Mouse (Mus musculus) liver, embryonic 12.5 days (tissue): ENCODE data around the gene Eif4a2. TPM values are rescaled to one million over a fixed set of nuclear protein-coding genes. Genes with fewer than 3 reads are reported as not detected.

Experiments used
- ATAC-seq: fragments of 200-750 bp; cut with Nextera tagmentation; 2 replicates; pipeline ENCODE4 v1.8.0; 2017; ENCODE audit warnings: moderate number of reproducible peaks, mild to moderate bottlenecking, moderate library complexity
- H3K27ac ChIP-seq: fragments of 300-500 bp; sonication (generic); 2 replicates; pipeline ENCODE4 v1.5.1; 2016; ENCODE audit warnings: mild to moderate bottlenecking
- H3K27me3 ChIP-seq: fragments of 300-500 bp; sonication (generic); replicated peaks from 2 replicates; pipeline ENCODE4 v1.6.1; 2016; ENCODE audit warnings: mild to moderate bottlenecking, moderate library complexity
- H3K36me3 ChIP-seq: fragments of 300-500 bp; sonication (generic); 2 replicates; pipeline ENCODE4 v1.6.1; 2016; ENCODE audit warnings: mild to moderate bottlenecking, moderate library complexity
- H3K4me1 ChIP-seq: fragments of 300-500 bp; sonication (generic); 2 replicates; pipeline ENCODE4 v1.6.1; 2016
- H3K4me2 ChIP-seq: fragments of 300-500 bp; sonication (generic); 2 replicates; pipeline ENCODE4 v1.6.1; 2016; ENCODE audit warnings: mild to moderate bottlenecking, moderate library complexity
- H3K4me3 ChIP-seq: fragments of 300-500 bp; sonication (generic); 2 replicates; pipeline ENCODE4 v1.5.1; 2016; ENCODE audit warnings: mild to moderate bottlenecking, moderate library complexity
- H3K9ac ChIP-seq: fragments of 300-500 bp; sonication (generic); 2 replicates; pipeline ENCODE4 v1.6.1; 2016; ENCODE audit warnings: mild to moderate bottlenecking, moderate library complexity
- H3K9me3 ChIP-seq: fragments of 300-500 bp; sonication (generic); replicated peaks from 2 replicates; pipeline ENCODE4 v1.6.1; 2016; ENCODE audit warnings: mild to moderate bottlenecking, moderate library complexity
- WGBS: fragments of 180-500 bp; shearing (Covaris S2); methylation state at CpG from one replicate; pipeline ENCODE4 v1.1.7; 2016; ENCODE audit not compliant: insufficient replicate concordance; 5-methylcytosine and 5-hydroxymethylcytosine counted together
- polyA plus RNA-seq: library from polyadenylated mRNA; unstranded; fragments of >200 nt; fragmentation: Nextera tagmentation; extraction: Ambion mirVana; gene quantifications from 2 replicates; pipeline ENCODE4 v1.2.1, GENCODE M21; 2016

The Eif4a2 gene
- polyA plus RNA-seq, 1 experiment from 2014 or later: 102 TPM

GRCm38 (mm10) chr16:23108943-23109342 is 1.7 kb downstream of the Eif4a2 start:
- Histone ChIP-seq H3K4me3 (peak overlapping the region; percentile 97), H3K27ac (peak overlapping the region; percentile 95), H3K9me3 (no peaks in the 10 kb centered on the region), H3K36me3 (peaks cover 57% of the 10 kb centered on the region), H3K9ac (peak overlapping the region; percentile 99), H3K4me2 (peak overlapping the region; percentile 81), H3K4me1 (peaks cover 33% of the 10 kb centered on the region), H3K27me3 (no peaks in the 10 kb centered on the region)
- WGBS: 3% methylated on average over 5 of the region's 5 CpGs
- ATAC-seq: no peak

- 36% methylated on average over 5 of the region's 5 CpGs for WGBS
- Histone ChIP-seq H3K27me3 (no peaks in the 10 kb centered on the region), H3K4me3 (peak overlapping the region; percentile 97), H3K4me1 (peaks cover 31% of the 10 kb centered on the region), H3K9ac (peak overlapping the region; percentile 99), H3K36me3 (peaks cover 64% of the 10 kb centered on the region), H3K4me2 (peak overlapping the region; percentile 81), H3K9me3 (no peaks in the 10 kb centered on the region), H3K27ac (peak overlapping the region; percentile 95)
- ATAC-seq: no peak
These were observed 2.4 kb downstream of the Eif4a2 start for GRCm38 (mm10) chr16:23109350-23110280.

- Histone ChIP-seq H3K36me3 (peaks cover 90% of the 10 kb centered on the region), H3K27ac (0 out of 2 replicates have a peak overlapping the region, but pooled peaks have one; percentile 22), H3K27me3 (no peaks in the 10 kb centered on the region), H3K4me1 (peaks cover 28% of the 10 kb centered on the region), H3K9me3 (no peaks in the 10 kb centered on the region), H3K4me3 (no peak overlapping the region), H3K9ac (no peak overlapping the region), H3K4me2 (0 out of 2 replicates have a peak overlapping the region, but pooled peaks have one; percentile 81)
- no peak for ATAC-seq
- 77% methylated on average over 12 of the region's 12 CpGs for WGBS
These were observed 5.1 kb downstream of the Eif4a2 start for GRCm38 (mm10) chr16:23112348-23112747.

- no peaks in the 10 kb centered on the region for H3K9me3 ChIP-seq
- no peak overlapping the region for H3K9ac ChIP-seq
- ATAC-seq: no peak
- WGBS: 31% methylated on average over 9 of the region's 9 CpGs
- H3K36me3 ChIP-seq: peaks cover 96% of the 10 kb centered on the region
- H3K4me3 ChIP-seq: no peak overlapping the region
- H3K27ac ChIP-seq: no peak overlapping the region
- no peaks in the 10 kb centered on the region for H3K27me3 ChIP-seq
- peaks cover 28% of the 10 kb centered on the region for H3K4me1 ChIP-seq
- no peak overlapping the region for H3K4me2 ChIP-seq
These were observed 5.7 kb downstream of the Eif4a2 start for GRCm38 (mm10) chr16:23112861-23113435.

- no peak overlapping the region for H3K27ac ChIP-seq
- no peaks in the 10 kb centered on the region for H3K9me3 ChIP-seq
- H3K9ac ChIP-seq: no peak overlapping the region
- H3K36me3 ChIP-seq: peaks cover 90% of the 10 kb centered on the region
- no peak overlapping the region for H3K4me2 ChIP-seq
- peak; percentile 58 for ATAC-seq
- H3K27me3 ChIP-seq: no peaks in the 10 kb centered on the region
- peaks cover 28% of the 10 kb centered on the region for H3K4me1 ChIP-seq
- no peak overlapping the region for H3K4me3 ChIP-seq
These were observed 6.7 kb downstream of the Eif4a2 start for GRCm38 (mm10) chr16:23113903-23114302.

GRCm38 (mm10) chr16:23114339-23115171 is 7.3 kb downstream of the Eif4a2 start:
- H3K36me3 ChIP-seq: peaks cover 90% of the 10 kb centered on the region
- WGBS: 47% methylated on average over 5 of the region's 5 CpGs
- no peak overlapping the region for H3K4me2 ChIP-seq
- peaks cover 21% of the 10 kb centered on the region for H3K4me1 ChIP-seq
- H3K27ac ChIP-seq: 0 out of 2 replicates have a peak overlapping the region, but pooled peaks have one; percentile 8
- ATAC-seq: peak; percentile 59
- H3K9ac ChIP-seq: no peak overlapping the region
- H3K4me3 ChIP-seq: no peak overlapping the region
- H3K27me3 ChIP-seq: no peaks in the 10 kb centered on the region
- no peaks in the 10 kb centered on the region for H3K9me3 ChIP-seq

GRCm38 (mm10) chr16:23115486-23115885 is 8.2 kb downstream of the Eif4a2 start:
- Histone ChIP-seq H3K9me3 (no peaks in the 10 kb centered on the region), H3K9ac (no peak overlapping the region), H3K36me3 (peaks cover 90% of the 10 kb centered on the region), H3K4me2 (no peak overlapping the region), H3K4me3 (no peak overlapping the region), H3K27ac (no peak overlapping the region), H3K4me1 (peaks cover 12% of the 10 kb centered on the region; the same call in 1 of the 2 replicates), H3K27me3 (no peaks in the 10 kb centered on the region)
- no peak for ATAC-seq
- WGBS: 81% methylated on average over 3 of the region's 3 CpGs

- Histone ChIP-seq H3K4me2 (no peak overlapping the region), H3K27ac (no peak overlapping the region), H3K4me3 (no peak overlapping the region), H3K9me3 (no peaks in the 10 kb centered on the region), H3K9ac (no peak overlapping the region), H3K4me1 (0 out of 2 replicates have a peak, but pooled peaks cover 3% of the 10 kb centered on the region), H3K36me3 (peaks cover 90% of the 10 kb centered on the region), H3K27me3 (no peaks in the 10 kb centered on the region)
- no peak for ATAC-seq
- 55% methylated on average over 4 of the region's 4 CpGs for WGBS
These were observed 9.9 kb downstream of the Eif4a2 start for GRCm38 (mm10) chr16:23117173-23117572.

- Histone ChIP-seq H3K9me3 (no peaks in the 10 kb centered on the region), H3K4me1 (peaks cover 14% of the 10 kb centered on the region), H3K9ac (no peak overlapping the region), H3K27ac (no peak overlapping the region), H3K27me3 (no peaks in the 10 kb centered on the region), H3K36me3 (peaks cover 75% of the 10 kb centered on the region), H3K4me2 (no peak overlapping the region), H3K4me3 (no peak overlapping the region)
- 87% methylated on average over 3 of the region's 3 CpGs for WGBS
- no peak for ATAC-seq
These were observed 15.2 kb downstream of the Eif4a2 start for GRCm38 (mm10) chr16:23122446-23122845.

GRCm38 (mm10) chr16:23123104-23123503 is 15.9 kb downstream of the Eif4a2 start:
- ATAC-seq: no peak
- H3K27ac ChIP-seq: no peak overlapping the region
- no peaks in the 10 kb centered on the region for H3K9me3 ChIP-seq
- no peak overlapping the region for H3K4me3 ChIP-seq
- no peaks in the 10 kb centered on the region for H3K27me3 ChIP-seq
- peaks cover 14% of the 10 kb centered on the region for H3K4me1 ChIP-seq
- H3K36me3 ChIP-seq: peaks cover 68% of the 10 kb centered on the region
- H3K4me2 ChIP-seq: no peak overlapping the region
- WGBS: 83% methylated on average over 4 of the region's 4 CpGs
- H3K9ac ChIP-seq: no peak overlapping the region

GRCm38 (mm10) chr16:23124398-23124797 is 17.2 kb downstream of the Eif4a2 start:
- Histone ChIP-seq H3K4me1 (peaks cover 26% of the 10 kb centered on the region), H3K27ac (no peak overlapping the region), H3K9ac (no peak overlapping the region), H3K4me2 (no peak overlapping the region), H3K27me3 (no peaks in the 10 kb centered on the region), H3K36me3 (peaks cover 61% of the 10 kb centered on the region), H3K4me3 (no peak overlapping the region), H3K9me3 (no peaks in the 10 kb centered on the region)
- no peak for ATAC-seq
- 83% methylated on average over 4 of the region's 4 CpGs for WGBS
